ENCODE assay signal across 11 mouse cellular contexts in the genomic region with DNA sequence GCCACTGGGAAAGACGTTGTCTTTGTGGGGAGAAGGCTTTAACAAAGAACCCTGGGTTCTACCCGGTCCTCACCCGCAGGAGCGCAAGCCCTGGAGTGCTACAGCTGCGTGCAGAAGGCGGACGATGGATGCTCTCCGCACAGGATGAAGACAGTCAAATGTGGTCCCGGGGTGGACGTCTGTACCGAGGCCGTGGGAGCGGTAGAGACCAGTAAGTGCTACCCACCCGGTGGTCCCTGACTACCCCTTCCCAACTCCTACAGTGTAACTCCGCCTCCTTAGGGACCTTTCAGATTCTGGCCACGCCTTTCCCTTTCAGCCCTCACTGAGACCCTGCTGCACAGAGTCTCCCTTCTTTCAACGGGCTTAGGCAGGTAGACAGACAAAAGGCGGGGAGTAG. TPM values are rescaled to one million over a fixed set of nuclear protein-coding genes. Genes with fewer than 3 reads are reported as not detected.
DNase-seq lines count a peak whose midpoint lies in the region; ATAC-seq and TF ChIP-seq lines count a peak whose summit lies in the region.
"Had no signal": no experiment of that assay in that cellular context is flagged by ENCODE, and none has a peak within 500 bp of the region (broad histone marks: within the 10 kb centered on the region; RNA-seq: fewer than 3 reads in every experiment).

No protein-coding gene starts in this region.

- H3K9me3 ChIP-seq in forebrain, embryonic 10.5 days: no peaks in the 10 kb centered on the region
- no peaks in the 10 kb centered on the region for H3K9me3 ChIP-seq in forebrain, postnatal 0 days (ENCODE audit: low read length)
- no peaks in the 10 kb centered on the region for H3K9me3 ChIP-seq in forebrain, embryonic 14.5 days (replicated peaks; ENCODE audit: control insufficient read depth, low read length)
- no peaks in the 10 kb centered on the region for H3K9me3 ChIP-seq in limb, embryonic 11.5 days (ENCODE audit: control insufficient read depth, low read length)
- H3K9me3 ChIP-seq in neural tube, embryonic 12.5 days: no peaks in the 10 kb centered on the region

- H3K27me3 ChIP-seq in forebrain, embryonic 10.5 days (ENCODE audit: poor library complexity, severe bottlenecking): peaks cover 73% of the 10 kb centered on the region
- peaks cover 41% of the 10 kb centered on the region for H3K27me3 ChIP-seq in forebrain, postnatal 0 days (ENCODE audit: insufficient read depth, low read length)
- H3K27me3 ChIP-seq in forebrain, embryonic 14.5 days (replicated peaks; ENCODE audit: control insufficient read depth, insufficient read depth, low read length): peaks cover 43% of the 10 kb centered on the region
- H3K27me3 ChIP-seq in limb, embryonic 11.5 days (ENCODE audit: control insufficient read depth, insufficient read depth, low read length): peaks cover 50% of the 10 kb centered on the region
- peaks cover 52% of the 10 kb centered on the region for H3K27me3 ChIP-seq in neural tube, embryonic 12.5 days (replicated peaks)

- intact Hi-C loops in heart, postnatal 14 days (cut with DNase I): no loop called here

- H3K4me3 ChIP-seq in forebrain, embryonic 10.5 days: peak overlapping the region; percentile 49
- no peak overlapping the region for H3K4me3 ChIP-seq in forebrain, postnatal 0 days (ENCODE audit: low read depth, low read length)
- peak overlapping the region; percentile 16 for H3K4me3 ChIP-seq in forebrain, embryonic 14.5 days (ENCODE audit: low read depth, low read length)
- peak overlapping the region; percentile 10; the same call in 1 of the 2 replicates for H3K4me3 ChIP-seq in limb, embryonic 11.5 days (ENCODE audit: low read depth, low read length)
- no peak overlapping the region for H3K4me3 ChIP-seq in neural tube, embryonic 12.5 days

- H3K36me3 ChIP-seq in forebrain, embryonic 10.5 days (replicated peaks): no peaks in the 10 kb centered on the region
- H3K36me3 ChIP-seq in forebrain, postnatal 0 days (ENCODE audit: insufficient read depth): no peaks in the 10 kb centered on the region
- no peaks in the 10 kb centered on the region for H3K36me3 ChIP-seq in forebrain, embryonic 14.5 days (ENCODE audit: control insufficient read depth, insufficient read depth, low read length)
- H3K36me3 ChIP-seq in limb, embryonic 11.5 days (ENCODE audit: control insufficient read depth, insufficient read depth, low read length): no peaks in the 10 kb centered on the region
- no peaks in the 10 kb centered on the region for H3K36me3 ChIP-seq in neural tube, embryonic 12.5 days

- H3K9ac ChIP-seq in forebrain, postnatal 0 days: no peak overlapping the region
- peak overlapping the region; percentile 21; the same call in 1 of the 2 replicates for H3K9ac ChIP-seq in forebrain, embryonic 14.5 days (ENCODE audit: low read length)
- H3K9ac ChIP-seq in limb, embryonic 11.5 days (ENCODE audit: low read length): no peak overlapping the region
- no peak overlapping the region for H3K9ac ChIP-seq in neural tube, embryonic 12.5 days

- 2% methylated on average over 18 of the region's 18 CpGs for WGBS in forebrain, embryonic 10.5 days
- WGBS in forebrain, postnatal 0 days: 1% methylated on average over 18 of the region's 18 CpGs
- under 1% methylated on average over 18 of the region's 18 CpGs for WGBS in forebrain, embryonic 14.5 days
- WGBS in limb, embryonic 11.5 days: 2% methylated on average over 18 of the region's 18 CpGs
- under 1% methylated on average over 18 of the region's 18 CpGs for WGBS in neural tube, embryonic 12.5 days

- TF ChIP-seq CTCF in forebrain, postnatal 0 days (IDR thresholded peaks at IDR 0.05; ENCODE audit: low read depth): no peak

- no peak for DNase-seq in forebrain, embryonic 10.5 days (ENCODE audit: extremely low spot score, low spot score)
- DNase-seq in forebrain, postnatal 0 days: no peak
- peak; percentile 4 for DNase-seq in forebrain, embryonic 14.5 days (ENCODE audit: low spot score)
- DNase-seq in limb, embryonic 11.5 days (ENCODE audit: low spot score): no peak
- no peak for DNase-seq in heart, postnatal 14 days
- DNase-seq in lung, postnatal 10 days: no peak
- no peak for DNase-seq in cerebellum, adult 11 months
- DNase-seq: lung, postnatal 4 days had no signal

- no peak overlapping the region for H3K27ac ChIP-seq in forebrain, embryonic 10.5 days
- no peak overlapping the region for H3K27ac ChIP-seq in forebrain, postnatal 0 days (ENCODE audit: low read depth, low read length)
- no peak overlapping the region for H3K27ac ChIP-seq in forebrain, embryonic 14.5 days (ENCODE audit: low read depth, low read length)
- H3K27ac ChIP-seq in limb, embryonic 11.5 days (replicated peaks; ENCODE audit: low read depth, low read length): no peak overlapping the region
- no peak overlapping the region for H3K27ac ChIP-seq in neural tube, embryonic 12.5 days

- no peak overlapping the region; the same call in none of the 2 replicates for H3K4me2 ChIP-seq in forebrain, postnatal 0 days (ENCODE audit: low read depth)
- peak overlapping the region; percentile 70 for H3K4me2 ChIP-seq in forebrain, embryonic 14.5 days (ENCODE audit: low read length)
- no peak overlapping the region for H3K4me2 ChIP-seq in limb, embryonic 11.5 days (ENCODE audit: low read depth, severe bottlenecking)
- peak overlapping the region; percentile 59 for H3K4me2 ChIP-seq in neural tube, embryonic 12.5 days (replicated peaks)

- ATAC-seq in forebrain, postnatal 0 days: no peak
- ATAC-seq in forebrain, embryonic 14.5 days: no peak; the same call in 1 of the 2 replicates
- peak; percentile 58; the same call in 1 of the 2 replicates for ATAC-seq in limb, embryonic 11.5 days (ENCODE audit: insufficient number of reproducible peaks, low FRiP score, low TSS enrichment, low read depth)
- ATAC-seq in neural tube, embryonic 12.5 days (ENCODE audit: low FRiP score, low read depth): peak; percentile 25

- H3K4me1 ChIP-seq in forebrain, embryonic 10.5 days: peaks cover 28% of the 10 kb centered on the region
- H3K4me1 ChIP-seq in forebrain, postnatal 0 days (ENCODE audit: insufficient read depth): peaks cover 5% of the 10 kb centered on the region; the same call in 1 of the 2 replicates
- H3K4me1 ChIP-seq in forebrain, embryonic 14.5 days (ENCODE audit: control insufficient read depth, insufficient read depth, low read length): peaks cover 8% of the 10 kb centered on the region
- H3K4me1 ChIP-seq in limb, embryonic 11.5 days (ENCODE audit: control insufficient read depth, insufficient read depth, low read length): no peaks in the 10 kb centered on the region
- H3K4me1 ChIP-seq in neural tube, embryonic 12.5 days: peaks cover 9% of the 10 kb centered on the region; the same call in 1 of the 2 replicates

RNA-seq across cellular contexts. Expression of a gene that starts 0.7 kb away (rescaled TPM):
- 0.36 and 0.88 TPM in 2 replicates for polyA plus RNA-seq in forebrain, embryonic 10.5 days (2016; fragmentation: Nextera tagmentation; extraction: Ambion mirVana)
- 0.23 and 0.33 TPM in 2 replicates for total RNA-seq in forebrain, postnatal 0 days (2014; rRNA removed)
- polyA plus RNA-seq in forebrain, postnatal 0 days (2015; fragmentation: Nextera tagmentation; extraction: Ambion mirVana): 0.67 and 1.3 TPM in 2 replicates
- polyA plus RNA-seq in forebrain, embryonic 14.5 days (2014; fragmentation: Nextera tagmentation; extraction: Ambion mirVana): 0.20 and 0.21 TPM in 2 replicates
- 1.7 and 2.8 TPM in 2 replicates for polyA plus RNA-seq in limb, embryonic 11.5 days (2014; fragmentation: Nextera tagmentation; extraction: Ambion mirVana)
- 0.43 and 0.87 TPM in 2 replicates for polyA plus RNA-seq in neural tube, embryonic 12.5 days (2016; fragmentation: Nextera tagmentation; extraction: Ambion mirVana)
- not detected for total RNA-seq in heart, postnatal 14 days (2021)
- polyA plus RNA-seq: heart, embryonic 14.5 days had no signal

RNA-seq across cellular contexts. Expression of a gene that starts 26.5 kb away (rescaled TPM):
- not detected in 2 replicates for polyA plus RNA-seq in forebrain, embryonic 10.5 days (2016; fragmentation: Nextera tagmentation; extraction: Ambion mirVana)
- total RNA-seq in forebrain, postnatal 0 days (2014; rRNA removed): 0.15 TPM in 1 of 2 replicates, not detected in the other
- polyA plus RNA-seq in forebrain, postnatal 0 days (2015; fragmentation: Nextera tagmentation; extraction: Ambion mirVana): not detected in 2 replicates
- polyA plus RNA-seq in forebrain, embryonic 14.5 days (2014; fragmentation: Nextera tagmentation; extraction: Ambion mirVana): not detected in 2 replicates
- polyA plus RNA-seq in limb, embryonic 11.5 days (2014; fragmentation: Nextera tagmentation; extraction: Ambion mirVana): 0.16 and 0.21 TPM in 2 replicates
- polyA plus RNA-seq in neural tube, embryonic 12.5 days (2016; fragmentation: Nextera tagmentation; extraction: Ambion mirVana): not detected in 2 replicates
- total RNA-seq in heart, postnatal 14 days (2021): under 1 TPM; 0.51 to 0.55 TPM
- polyA plus RNA-seq: heart, embryonic 14.5 days had no signal

RNA-seq across cellular contexts. Expression of a gene that starts 39.4 kb away (rescaled TPM):
- polyA plus RNA-seq in forebrain, embryonic 10.5 days (2016; fragmentation: Nextera tagmentation; extraction: Ambion mirVana): not detected in 2 replicates
- total RNA-seq in forebrain, postnatal 0 days (2014; rRNA removed): not detected in 2 replicates
- polyA plus RNA-seq in forebrain, postnatal 0 days (2015; fragmentation: Nextera tagmentation; extraction: Ambion mirVana): not detected in 2 replicates
- polyA plus RNA-seq in forebrain, embryonic 14.5 days (2014; fragmentation: Nextera tagmentation; extraction: Ambion mirVana): not detected in 2 replicates
- not detected in 2 replicates for polyA plus RNA-seq in limb, embryonic 11.5 days (2014; fragmentation: Nextera tagmentation; extraction: Ambion mirVana)
- polyA plus RNA-seq in neural tube, embryonic 12.5 days (2016; fragmentation: Nextera tagmentation; extraction: Ambion mirVana): not detected in 2 replicates
- not detected for total RNA-seq in heart, postnatal 14 days (2021)
- total RNA-seq: layer of hippocampus, adult 18-20 months had no signal
- polyA plus RNA-seq: heart, embryonic 14.5 days had no signal

RNA-seq across cellular contexts. Expression of a gene that starts 49.6 kb away (rescaled TPM):
- 1.4 TPM in 2 replicates for polyA plus RNA-seq in forebrain, embryonic 10.5 days (2016; fragmentation: Nextera tagmentation; extraction: Ambion mirVana)
- 0.38 and 1.2 TPM in 2 replicates for total RNA-seq in forebrain, postnatal 0 days (2014; rRNA removed)
- 19.4 and 24.8 TPM in 2 replicates for polyA plus RNA-seq in forebrain, postnatal 0 days (2015; fragmentation: Nextera tagmentation; extraction: Ambion mirVana)
- polyA plus RNA-seq in forebrain, embryonic 14.5 days (2014; fragmentation: Nextera tagmentation; extraction: Ambion mirVana): 3.3 and 6.6 TPM in 2 replicates
- polyA plus RNA-seq in limb, embryonic 11.5 days (2014; fragmentation: Nextera tagmentation; extraction: Ambion mirVana): 2.1 and 2.3 TPM in 2 replicates
- polyA plus RNA-seq in neural tube, embryonic 12.5 days (2016; fragmentation: Nextera tagmentation; extraction: Ambion mirVana): 4.3 and 4.5 TPM in 2 replicates
- total RNA-seq in heart, postnatal 14 days (2021): under 1 TPM; 0.12 TPM

RNA-seq across cellular contexts. Expression of a gene that starts 49.7 kb away (rescaled TPM):
- polyA plus RNA-seq in forebrain, embryonic 10.5 days (2016; fragmentation: Nextera tagmentation; extraction: Ambion mirVana): 24.4 and 26.6 TPM in 2 replicates
- total RNA-seq in forebrain, postnatal 0 days (2014; rRNA removed): 24.2 and 25.8 TPM in 2 replicates
- 24.3 and 26.8 TPM in 2 replicates for polyA plus RNA-seq in forebrain, postnatal 0 days (2015; fragmentation: Nextera tagmentation; extraction: Ambion mirVana)
- polyA plus RNA-seq in forebrain, embryonic 14.5 days (2014; fragmentation: Nextera tagmentation; extraction: Ambion mirVana): 22.6 and 23.2 TPM in 2 replicates
- 30.8 and 32.2 TPM in 2 replicates for polyA plus RNA-seq in limb, embryonic 11.5 days (2014; fragmentation: Nextera tagmentation; extraction: Ambion mirVana)
- 17.2 and 18.7 TPM in 2 replicates for polyA plus RNA-seq in neural tube, embryonic 12.5 days (2016; fragmentation: Nextera tagmentation; extraction: Ambion mirVana)
- total RNA-seq in heart, postnatal 14 days (2021): 10 to 100 TPM; 29.8 to 30.1 TPM

Comparison
In these comparisons a context has a peak if more than half of its experiments do, and no peak if none do; other contexts are left out.
1. H3K4me3 ChIP-seq: peak in forebrain, embryonic 10.5 days (single experiment), forebrain, embryonic 14.5 days (single experiment) and limb, embryonic 11.5 days (single experiment); none in forebrain, postnatal 0 days (single experiment) and neural tube, embryonic 12.5 days (single experiment).
2. H3K4me2 ChIP-seq: peak in forebrain, embryonic 14.5 days (single experiment) and neural tube, embryonic 12.5 days (single experiment); none in forebrain, postnatal 0 days (single experiment) and limb, embryonic 11.5 days (single experiment).
3. ATAC-seq: peak in limb, embryonic 11.5 days (single experiment) and neural tube, embryonic 12.5 days (single experiment); none in forebrain, postnatal 0 days (single experiment) and forebrain, embryonic 14.5 days (single experiment).